Mouse (Mus musculus) stomach, postnatal 0 days (tissue): Measurements from ENCODE around the gene Tek. TPM values are rescaled to one million over a fixed set of nuclear protein-coding genes. Genes with fewer than 3 reads are reported as not detected.

Source experiments
- ATAC-seq: fragments of 200-750 bp; cut with Nextera tagmentation; 2 replicates; pipeline ENCODE4 v1.8.0; 2017; ENCODE audit not compliant: low FRiP score, low TSS enrichment
- DNase-seq: peaks from one replicate; pipeline ENCODE4 v3.0.0-alpha.2; 2016; ENCODE audit warnings: low spot score
- H3K27ac ChIP-seq: fragments of 300-500 bp; sonication (generic); replicated peaks from 2 replicates; pipeline ENCODE4 v1.5.1; 2014; ENCODE audit warnings: mild to moderate bottlenecking, control low read depth
- H3K27me3 ChIP-seq: fragments of 300-500 bp; sonication (generic); 2 replicates; pipeline ENCODE4 v1.6.1; 2014; ENCODE audit warnings: low read length; ENCODE audit not compliant: control insufficient read depth, insufficient read depth
- H3K36me3 ChIP-seq: fragments of 300-500 bp; sonication (generic); 2 replicates; pipeline ENCODE4 v1.6.1; 2014; ENCODE audit warnings: low read length, mixed read lengths; ENCODE audit not compliant: control insufficient read depth, insufficient read depth
- H3K4me1 ChIP-seq: fragments of 300-500 bp; sonication (generic); replicated peaks from 2 replicates; pipeline ENCODE4 v1.6.1; 2014; ENCODE audit warnings: antibody characterized with exemption; ENCODE audit not compliant: control insufficient read depth, insufficient read depth
- H3K4me2 ChIP-seq: fragments of 300-500 bp; sonication (generic); replicated peaks from 2 replicates; pipeline ENCODE4 v1.6.1; 2014; ENCODE audit warnings: low read depth, mild to moderate bottlenecking, control low read depth, moderate library complexity
- H3K4me3 ChIP-seq: fragments of 300-500 bp; sonication (generic); 2 replicates; pipeline ENCODE4 v1.5.1; 2014; ENCODE audit warnings: low read depth, low read length, control low read depth
- H3K9ac ChIP-seq: fragments of 300-500 bp; sonication (generic); 2 replicates; pipeline ENCODE4 v1.6.1; 2014; ENCODE audit warnings: mild to moderate bottlenecking, low read length, control low read depth, mixed read lengths
- H3K9me3 ChIP-seq: fragments of 300-500 bp; sonication (generic); 2 replicates; pipeline ENCODE4 v1.6.1; 2016; ENCODE audit warnings: low read length; ENCODE audit not compliant: control insufficient read depth
- CTCF ChIP-seq: IDR thresholded peaks from 2 replicates; pipeline ENCODE4 v1.5.1; 2016; ENCODE audit warnings: antibody characterized with exemption, low read depth, mild to moderate bottlenecking, moderate library complexity
- EP300 ChIP-seq: optimal IDR thresholded peaks from 2 replicates; pipeline ENCODE3; 2016; ENCODE audit warnings: antibody characterized with exemption
- WGBS: fragments of 180-500 bp; shearing (Covaris S2); extraction: QIAGEN DNeasy Blood & Tissue Kit; methylation state at CpG from one replicate; pipeline ENCODE4 v1.1.7; 2014; 5-methylcytosine and 5-hydroxymethylcytosine counted together
- polyA plus RNA-seq: library from polyadenylated mRNA; unstranded; fragments of >200 nt; fragmentation: Nextera tagmentation; extraction: Ambion mirVana; gene quantifications from 2 replicates; pipeline ENCODE4 v1.2.1, GENCODE M21; 2015

Gene Tek
- polyA plus RNA-seq, 1 experiment from 2014 or later: 5.3 TPM

- no peaks in the 10 kb centered on the region for H3K36me3 ChIP-seq
Measured at GRCm38 (mm10) chr4:94766176-94766575, 27.1 kb downstream of the Tek start.

GRCm38 (mm10) chr4:94768624-94769023 lies 29.5 kb downstream of the Tek start:
- DNase-seq (no peak), ATAC-seq (no peak)
- Histone ChIP-seq H3K4me3 (no peak overlapping the region), H3K4me1 (no peaks in the 10 kb centered on the region), H3K27ac (no peak overlapping the region), H3K36me3 (no peaks in the 10 kb centered on the region), H3K9me3 (no peaks in the 10 kb centered on the region), H3K4me2 (no peak overlapping the region), H3K27me3 (no peaks in the 10 kb centered on the region), H3K9ac (no peak overlapping the region)
- 72% methylated on average over 3 of the region's 3 CpGs for WGBS
- TF ChIP-seq EP300: no peak
- no peak for TF ChIP-seq CTCF

More at GRCm38 (mm10) chr4:94766176-94766575, 27.1 kb downstream of the Tek start:
- WGBS: 77% methylated on average over 7 of the region's 7 CpGs
- Histone ChIP-seq H3K4me3 (no peak overlapping the region), H3K9me3 (no peaks in the 10 kb centered on the region), H3K27me3 (no peaks in the 10 kb centered on the region), H3K4me2 (no peak overlapping the region), H3K27ac (no peak overlapping the region), H3K4me1 (no peaks in the 10 kb centered on the region), H3K9ac (no peak overlapping the region)
- ATAC-seq: no peak
- TF ChIP-seq CTCF: no peak
- no peak for TF ChIP-seq EP300
- DNase-seq: no peak

DNA sequence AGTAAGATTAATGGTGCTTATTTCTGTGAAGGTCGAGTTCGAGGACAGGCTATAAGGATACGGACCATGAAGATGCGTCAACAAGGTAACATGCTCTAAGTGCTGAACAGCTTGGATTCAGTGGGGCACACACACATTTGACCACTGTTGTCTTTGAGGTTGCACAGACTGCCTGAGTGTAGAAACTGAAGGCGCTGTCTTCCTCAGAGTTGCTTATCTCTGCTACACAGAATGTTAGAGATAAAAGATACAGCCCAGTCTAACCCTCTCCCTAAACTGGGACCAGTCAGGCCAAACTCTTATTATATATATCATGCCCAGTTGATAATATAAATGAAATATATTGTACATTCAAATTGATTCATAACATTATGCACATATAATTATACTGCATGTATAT lies 42.0 kb downstream of the Tek start:
- TF ChIP-seq CTCF (no peak), EP300 (no peak)
- 94% methylated on average over 5 of the region's 5 CpGs for WGBS

DNA sequence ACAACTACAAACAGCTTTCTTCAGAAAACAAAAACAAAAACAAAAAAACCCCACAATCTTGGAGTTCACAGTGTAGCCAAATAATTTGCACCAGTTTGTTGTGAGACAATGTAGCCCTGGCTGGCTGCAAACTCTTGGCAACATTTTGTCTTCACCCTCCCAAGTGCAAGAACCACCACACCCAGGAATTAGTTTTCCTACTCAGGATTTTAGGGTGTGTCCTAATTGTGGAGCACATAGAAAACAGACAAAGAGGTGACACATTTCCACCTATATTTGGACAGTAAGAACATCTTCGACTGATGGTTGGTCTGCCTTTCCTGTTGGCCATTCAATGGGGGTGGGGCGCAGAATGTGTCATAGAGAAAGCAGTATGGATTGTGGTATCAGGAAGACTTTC lies 46.8 kb downstream of the Tek start:
- Histone ChIP-seq H3K9ac (no peak overlapping the region), H3K27ac (no peak overlapping the region), H3K4me1 (no peaks in the 10 kb centered on the region), H3K4me3 (no peak overlapping the region), H3K9me3 (no peaks in the 10 kb centered on the region), H3K27me3 (no peaks in the 10 kb centered on the region), H3K4me2 (no peak overlapping the region), H3K36me3 (no peaks in the 10 kb centered on the region)
- 84% methylated on average over 2 of the region's 2 CpGs for WGBS
- TF ChIP-seq CTCF (no peak), EP300 (no peak)
- no peak for ATAC-seq
- no peak for DNase-seq

More for the DNA sequence above, 42.0 kb downstream of the Tek start:
- Histone ChIP-seq H3K36me3 (no peaks in the 10 kb centered on the region), H3K9ac (no peak overlapping the region), H3K27me3 (no peaks in the 10 kb centered on the region), H3K4me3 (no peak overlapping the region), H3K9me3 (no peaks in the 10 kb centered on the region), H3K4me2 (no peak overlapping the region), H3K27ac (no peak overlapping the region), H3K4me1 (no peaks in the 10 kb centered on the region)
- DNase-seq: no peak
- no peak for ATAC-seq

DNA sequence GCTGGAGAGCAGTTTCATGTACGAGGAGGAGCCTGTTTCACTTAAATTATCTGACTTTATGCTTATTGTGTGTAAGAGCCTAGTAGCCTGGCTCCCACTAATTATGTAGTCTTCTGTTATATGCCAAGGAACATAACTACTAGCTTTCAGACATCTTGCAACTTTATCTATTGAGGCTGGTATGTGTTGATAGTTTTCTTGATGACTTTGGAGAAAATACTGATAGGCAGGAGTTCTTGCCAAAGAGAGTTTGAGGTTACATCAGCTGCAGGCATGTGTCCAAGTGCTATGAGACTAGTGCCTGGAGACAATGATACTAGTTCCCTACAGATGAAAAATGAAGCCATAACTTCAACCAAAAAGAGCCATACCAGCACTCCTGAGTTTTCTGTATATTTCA lies 64.1 kb downstream of the Tek start:
- Histone ChIP-seq H3K27ac (no peak overlapping the region), H3K36me3 (no peaks in the 10 kb centered on the region), H3K4me2 (no peak overlapping the region), H3K9ac (no peak overlapping the region), H3K4me3 (no peak overlapping the region), H3K4me1 (no peaks in the 10 kb centered on the region), H3K9me3 (no peaks in the 10 kb centered on the region), H3K27me3 (no peaks in the 10 kb centered on the region)
- TF ChIP-seq CTCF: no peak
- TF ChIP-seq EP300: no peak
- no peak for ATAC-seq
- WGBS: 48% methylated on average over 1 of the region's 1 CpGs
- DNase-seq: no peak

DNA sequence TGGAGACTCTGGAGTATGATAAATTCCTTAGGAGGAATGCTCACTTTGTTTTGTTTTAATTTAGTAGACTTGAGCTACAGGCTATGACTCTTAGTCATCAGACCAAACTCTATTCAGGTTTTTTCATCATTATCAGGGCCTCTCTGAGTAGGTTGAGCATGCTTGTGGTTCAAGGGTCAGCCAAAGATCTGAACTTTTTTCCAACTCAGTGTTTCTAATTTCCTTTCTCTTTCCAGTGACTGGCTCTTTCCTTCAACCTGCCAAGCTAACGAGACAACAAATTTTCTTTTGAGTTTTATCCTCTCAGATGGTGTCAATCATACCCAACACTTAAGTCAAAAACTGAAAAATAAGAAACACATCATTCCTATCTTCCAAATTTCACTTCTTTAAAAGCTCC lies 71.5 kb downstream of the Tek start:
- Histone ChIP-seq H3K4me2 (no peak overlapping the region), H3K27ac (no peak overlapping the region), H3K36me3 (no peaks in the 10 kb centered on the region), H3K4me3 (no peak overlapping the region), H3K9ac (no peak overlapping the region), H3K4me1 (no peaks in the 10 kb centered on the region), H3K9me3 (no peaks in the 10 kb centered on the region), H3K27me3 (no peaks in the 10 kb centered on the region)
- DNase-seq (no peak), ATAC-seq (no peak)
- WGBS: 80% methylated on average over 1 of the region's 1 CpGs
- TF ChIP-seq CTCF (no peak), EP300 (no peak)
